Mouse (Mus musculus): ENCODE results near the gene Fgl2. TPM values are rescaled to one million over a fixed set of nuclear protein-coding genes. Genes with fewer than 3 reads are reported as not detected.

Gene Fgl2
- polyA plus RNA-seq, 1 experiment from 2014 or later: 40.2 TPM

DNA sequence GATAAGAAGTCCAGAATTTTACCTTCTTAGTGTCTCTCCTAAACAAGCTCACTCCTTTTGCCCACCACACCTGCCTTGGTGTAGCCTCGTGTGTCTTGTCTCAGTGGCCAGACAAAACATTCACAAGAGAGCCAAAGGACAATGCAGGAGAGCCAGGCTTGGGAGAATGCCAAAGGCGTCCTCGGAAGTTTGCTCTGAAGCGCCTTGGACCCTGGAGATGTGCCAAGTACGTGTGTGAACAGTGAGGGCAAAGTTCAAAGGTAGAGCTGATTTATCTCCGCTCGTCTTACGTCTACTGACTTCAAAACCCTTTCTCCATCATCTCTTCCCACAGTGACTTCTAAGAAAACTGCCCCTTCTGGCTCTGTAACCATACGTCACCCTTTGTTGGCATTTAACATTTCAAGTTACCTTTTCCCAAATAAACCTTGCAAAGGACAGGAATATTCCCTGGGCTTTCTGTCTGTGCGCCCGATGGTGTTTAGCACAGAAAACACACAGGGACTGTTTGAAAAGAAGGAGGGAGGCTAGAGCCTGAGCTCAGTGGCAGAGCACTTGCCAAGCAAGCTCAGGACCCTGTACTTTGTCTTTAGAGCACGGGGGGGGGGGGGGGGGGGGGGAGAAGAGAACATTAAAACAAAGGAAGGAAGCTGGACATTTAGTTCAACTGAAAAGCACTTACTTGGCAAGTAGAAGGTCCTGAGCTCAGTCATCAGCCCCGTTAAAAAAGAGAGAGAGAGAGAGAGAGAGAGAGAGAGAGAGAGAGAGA, 19.4 kb downstream of the Fgl2 start:
- H3K4me3 ChIP-seq (ENCODE audit: low read length): no peak overlapping the region
- peak overlapping the region; percentile 33; the same call in 1 of the 2 replicates for H3K27ac ChIP-seq (ENCODE audit: low read length)
- no peaks in the 10 kb centered on the region for H3K36me3 ChIP-seq (ENCODE audit: control insufficient read depth, insufficient read depth)
- H3K9ac ChIP-seq (ENCODE audit: low read length): peak overlapping the region; percentile 30; the same call in 1 of the 2 replicates
- H3K4me2 ChIP-seq (ENCODE audit: low read depth, low read length): peak overlapping the region; percentile 37; the same call in 1 of the 2 replicates
- peaks cover 23% of the 10 kb centered on the region for H3K4me1 ChIP-seq (ENCODE audit: control insufficient read depth, insufficient read depth, low read length)
- peak; percentile 34; the same call in 1 of the 2 replicates for ATAC-seq (replicated peaks; ENCODE audit: extremely low read depth, insufficient read depth, low FRiP score)
- H3K27me3 ChIP-seq (ENCODE audit: control insufficient read depth, insufficient read depth, low read length): no peaks in the 10 kb centered on the region
- WGBS: 29% methylated on average over 12 of the region's 13 CpGs
- no peaks in the 10 kb centered on the region for H3K9me3 ChIP-seq (replicated peaks; ENCODE audit: control insufficient read depth, low read length)

DNA sequence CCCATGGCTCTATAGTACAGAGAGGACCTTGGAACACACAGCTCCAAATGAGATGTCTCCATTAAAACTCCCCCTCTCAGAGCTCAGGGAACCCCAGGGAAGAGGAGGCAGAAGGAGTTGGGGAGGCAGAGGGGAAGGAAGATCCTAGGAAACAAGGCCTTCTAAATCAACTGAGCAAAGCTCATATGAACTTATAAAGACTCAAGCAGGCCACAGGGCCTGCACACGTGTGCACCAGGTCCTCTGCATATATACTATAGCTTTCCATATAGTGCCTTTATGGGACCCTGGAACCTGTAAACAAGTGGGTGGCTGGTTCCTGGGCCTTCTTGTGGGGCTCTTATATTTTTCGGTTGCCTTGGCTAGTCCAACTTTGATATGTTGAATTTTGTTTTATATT, 22.1 kb downstream of the Fgl2 start:
- WGBS: 82% methylated on average over 2 of the region's 2 CpGs
- H3K9me3 ChIP-seq (replicated peaks; ENCODE audit: control insufficient read depth, low read length): no peaks in the 10 kb centered on the region
- no peak overlapping the region for H3K9ac ChIP-seq (ENCODE audit: low read length)
- H3K4me3 ChIP-seq (ENCODE audit: low read length): no peak overlapping the region
- peaks cover 23% of the 10 kb centered on the region for H3K4me1 ChIP-seq (ENCODE audit: control insufficient read depth, insufficient read depth, low read length)
- no peak for ATAC-seq (replicated peaks; ENCODE audit: extremely low read depth, insufficient read depth, low FRiP score)
- H3K27me3 ChIP-seq (ENCODE audit: control insufficient read depth, insufficient read depth, low read length): no peaks in the 10 kb centered on the region
- peak overlapping the region; percentile 46; the same call in 1 of the 2 replicates for H3K27ac ChIP-seq (ENCODE audit: low read length)
- H3K4me2 ChIP-seq (ENCODE audit: low read depth, low read length): no peak overlapping the region
- no peaks in the 10 kb centered on the region for H3K36me3 ChIP-seq (ENCODE audit: control insufficient read depth, insufficient read depth)

DNA sequence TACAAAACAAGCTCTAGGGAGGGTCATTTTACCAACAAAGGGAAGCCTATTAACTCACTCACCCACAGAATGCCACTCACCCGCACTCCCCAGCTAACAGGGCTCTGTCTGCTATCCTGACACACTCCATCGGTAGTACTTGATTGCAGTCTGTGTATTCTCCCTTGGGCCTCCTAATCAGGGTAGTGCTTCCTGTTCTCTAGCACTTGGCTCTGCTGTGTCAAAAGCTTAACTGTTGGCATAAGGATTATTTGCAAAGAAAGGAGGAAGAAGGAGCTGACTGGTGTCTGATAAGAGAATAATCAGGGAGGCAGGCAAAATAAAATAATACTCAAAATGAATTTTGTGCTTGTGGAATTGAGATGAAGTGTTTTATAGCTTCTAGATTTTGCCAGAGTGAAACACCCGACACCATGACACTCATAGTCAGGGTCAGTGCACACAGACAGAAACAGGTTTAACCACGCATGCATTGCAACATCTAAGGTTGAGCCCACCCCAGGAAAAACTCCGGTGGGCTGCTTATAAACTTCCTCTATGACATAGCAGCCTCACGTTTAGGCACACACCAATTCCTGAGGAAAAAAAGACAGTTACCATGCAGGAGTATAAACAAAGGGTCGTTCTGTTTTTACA, 22.9 kb downstream of the Fgl2 start:
- H3K36me3 ChIP-seq (ENCODE audit: control insufficient read depth, insufficient read depth): no peaks in the 10 kb centered on the region
- ATAC-seq (replicated peaks; ENCODE audit: extremely low read depth, insufficient read depth, low FRiP score): peak; percentile 90
- H3K27me3 ChIP-seq (ENCODE audit: control insufficient read depth, insufficient read depth, low read length): no peaks in the 10 kb centered on the region
- H3K4me2 ChIP-seq (ENCODE audit: low read depth, low read length): no peak overlapping the region
- peaks cover 23% of the 10 kb centered on the region for H3K4me1 ChIP-seq (ENCODE audit: control insufficient read depth, insufficient read depth, low read length)
- no peak overlapping the region for H3K4me3 ChIP-seq (ENCODE audit: low read length)
- H3K9ac ChIP-seq (ENCODE audit: low read length): no peak overlapping the region
- H3K9me3 ChIP-seq (replicated peaks; ENCODE audit: control insufficient read depth, low read length): no peaks in the 10 kb centered on the region
- H3K27ac ChIP-seq (ENCODE audit: low read length): peak overlapping the region; percentile 58
- 30% methylated on average over 7 of the region's 7 CpGs for WGBS

DNA sequence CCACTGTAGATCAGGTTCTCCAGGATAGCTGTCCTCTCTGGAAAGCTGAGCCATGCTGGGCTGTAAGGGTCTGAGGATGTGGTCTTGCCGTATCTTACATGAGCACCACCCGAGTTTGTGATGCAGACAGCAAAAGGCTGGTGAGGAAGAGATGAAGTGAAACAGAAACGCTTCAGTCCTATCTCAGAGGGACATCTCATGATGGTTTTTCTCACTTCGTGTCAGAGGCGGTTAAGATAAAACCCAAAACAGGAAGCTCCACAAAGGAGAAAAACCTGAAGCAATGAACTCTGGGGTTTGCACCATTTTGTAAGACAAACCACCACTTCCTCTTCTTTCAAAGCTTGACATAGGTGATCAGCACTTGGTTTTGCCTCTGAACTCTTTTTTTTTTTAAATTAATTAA, 38.8 kb downstream of the Fgl2 start:
- Histone ChIP-seq H3K27ac (ENCODE audit: low read length) (no peak overlapping the region), H3K36me3 (ENCODE audit: control insufficient read depth, insufficient read depth) (no peaks in the 10 kb centered on the region), H3K4me3 (ENCODE audit: low read length) (no peak overlapping the region), H3K9ac (ENCODE audit: low read length) (no peak overlapping the region), H3K27me3 (ENCODE audit: control insufficient read depth, insufficient read depth, low read length) (no peaks in the 10 kb centered on the region), H3K9me3 (replicated peaks; ENCODE audit: control insufficient read depth, low read length) (no peaks in the 10 kb centered on the region), H3K4me1 (ENCODE audit: control insufficient read depth, insufficient read depth, low read length) (no peaks in the 10 kb centered on the region), H3K4me2 (ENCODE audit: low read depth, low read length) (no peak overlapping the region)
- peak; percentile 23; the same call in 1 of the 2 replicates for ATAC-seq (replicated peaks; ENCODE audit: extremely low read depth, insufficient read depth, low FRiP score)
- whole genome bisulfite sequencing: 57% methylated on average over 5 of the region's 5 CpGs

DNA sequence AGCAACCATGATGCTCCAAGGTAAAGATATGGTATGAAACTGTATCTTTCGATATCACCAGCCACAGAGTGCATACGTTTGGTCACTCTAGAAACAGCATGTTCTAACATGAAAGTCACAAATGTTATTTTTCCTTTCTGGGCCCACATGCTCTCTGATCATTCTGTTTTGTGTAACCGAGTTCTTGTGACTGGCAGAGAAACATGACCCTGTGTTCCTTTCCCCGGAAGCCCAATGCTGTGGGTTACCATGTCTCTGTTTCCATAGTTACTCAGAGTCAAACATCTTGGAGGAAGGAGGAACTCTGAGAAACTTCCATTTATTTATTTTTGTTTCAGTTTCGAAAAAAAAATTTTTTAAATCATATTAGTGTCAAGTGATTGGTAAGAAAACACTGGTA, 39.6 kb downstream of the Fgl2 start:
- Histone ChIP-seq H3K9me3 (replicated peaks; ENCODE audit: control insufficient read depth, low read length) (no peaks in the 10 kb centered on the region), H3K4me1 (ENCODE audit: control insufficient read depth, insufficient read depth, low read length) (no peaks in the 10 kb centered on the region), H3K36me3 (ENCODE audit: control insufficient read depth, insufficient read depth) (no peaks in the 10 kb centered on the region), H3K4me3 (ENCODE audit: low read length) (no peak overlapping the region), H3K27ac (ENCODE audit: low read length) (no peak overlapping the region), H3K27me3 (ENCODE audit: control insufficient read depth, insufficient read depth, low read length) (no peaks in the 10 kb centered on the region), H3K9ac (ENCODE audit: low read length) (no peak overlapping the region), H3K4me2 (ENCODE audit: low read depth, low read length) (no peak overlapping the region)
- 62% methylated on average over 5 of the region's 5 CpGs for WGBS
- no peak for ATAC-seq (replicated peaks; ENCODE audit: extremely low read depth, insufficient read depth, low FRiP score)

DNA sequence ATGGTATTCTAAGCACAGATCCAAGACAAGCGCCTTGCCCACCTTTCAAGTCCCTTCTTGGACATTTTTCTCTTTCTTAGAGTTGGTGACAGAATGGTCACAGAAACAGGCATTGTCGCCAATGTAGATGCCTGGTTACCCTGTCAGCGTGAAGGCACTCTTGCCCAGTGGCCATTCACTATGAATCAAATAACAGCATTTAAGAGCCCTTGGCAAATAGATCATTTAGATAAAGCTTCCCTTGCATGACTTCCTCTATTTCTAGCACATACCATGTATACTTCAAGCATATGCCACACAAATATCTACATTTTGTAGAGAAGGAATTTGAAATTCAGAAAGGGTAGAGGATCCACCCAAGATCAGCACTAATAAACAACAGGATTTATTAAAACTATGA, 40.9 kb downstream of the Fgl2 start:
- no peaks in the 10 kb centered on the region for H3K9me3 ChIP-seq (replicated peaks; ENCODE audit: control insufficient read depth, low read length)
- no peak overlapping the region for H3K27ac ChIP-seq (ENCODE audit: low read length)
- ATAC-seq (replicated peaks; ENCODE audit: extremely low read depth, insufficient read depth, low FRiP score): no peak
- H3K9ac ChIP-seq (ENCODE audit: low read length): no peak overlapping the region
- H3K4me3 ChIP-seq (ENCODE audit: low read length): no peak overlapping the region
- H3K4me2 ChIP-seq (ENCODE audit: low read depth, low read length): no peak overlapping the region
- 83% methylated on average over 3 of the region's 3 CpGs for WGBS
- no peaks in the 10 kb centered on the region for H3K4me1 ChIP-seq (ENCODE audit: control insufficient read depth, insufficient read depth, low read length)
- no peaks in the 10 kb centered on the region for H3K27me3 ChIP-seq (ENCODE audit: control insufficient read depth, insufficient read depth, low read length)
- H3K36me3 ChIP-seq (ENCODE audit: control insufficient read depth, insufficient read depth): no peaks in the 10 kb centered on the region

DNA sequence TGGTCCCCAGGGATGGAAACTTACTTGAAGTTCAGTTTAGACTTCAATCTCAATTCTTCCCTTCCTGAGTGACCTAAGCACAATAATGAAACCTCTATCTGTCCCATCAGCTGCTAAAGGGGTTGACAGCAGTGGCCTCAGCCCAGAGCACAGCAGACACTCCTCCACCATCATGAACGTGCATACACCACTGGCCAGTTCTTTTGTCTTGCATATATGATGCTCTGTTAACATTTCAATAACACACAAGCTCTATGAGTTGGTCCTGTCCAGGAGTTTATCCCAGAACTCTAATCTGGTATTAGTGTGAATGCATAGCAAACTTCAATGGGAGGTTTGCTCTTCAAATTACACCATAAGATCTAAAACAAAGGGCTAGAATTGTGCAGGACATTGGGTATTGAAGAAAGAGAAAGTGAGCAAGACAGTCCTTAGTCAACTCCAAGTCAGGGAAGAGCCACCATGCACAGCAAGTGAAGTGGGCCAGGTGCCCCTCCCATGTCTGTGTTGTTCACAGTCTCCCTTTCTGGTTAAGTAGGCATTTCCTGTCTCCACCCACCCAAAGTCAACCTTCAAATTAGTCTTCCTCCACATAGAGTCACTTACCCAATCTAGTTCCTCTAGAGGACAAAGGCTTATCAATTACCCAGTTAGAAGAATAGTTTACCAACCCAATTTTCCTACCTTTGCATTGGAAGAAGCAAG, 41.8 kb downstream of the Fgl2 start:
- Histone ChIP-seq H3K4me3 (ENCODE audit: low read length) (no peak overlapping the region), H3K4me2 (ENCODE audit: low read depth, low read length) (no peak overlapping the region), H3K9me3 (replicated peaks; ENCODE audit: control insufficient read depth, low read length) (no peaks in the 10 kb centered on the region), H3K9ac (ENCODE audit: low read length) (no peak overlapping the region), H3K27ac (ENCODE audit: low read length) (no peak overlapping the region), H3K4me1 (ENCODE audit: control insufficient read depth, insufficient read depth, low read length) (no peaks in the 10 kb centered on the region), H3K27me3 (ENCODE audit: control insufficient read depth, insufficient read depth, low read length) (no peaks in the 10 kb centered on the region), H3K36me3 (ENCODE audit: control insufficient read depth, insufficient read depth) (no peaks in the 10 kb centered on the region)
- ATAC-seq (replicated peaks; ENCODE audit: extremely low read depth, insufficient read depth, low FRiP score): no peak
- 67% methylated on average over 1 of the region's 1 CpGs for WGBS

DNA sequence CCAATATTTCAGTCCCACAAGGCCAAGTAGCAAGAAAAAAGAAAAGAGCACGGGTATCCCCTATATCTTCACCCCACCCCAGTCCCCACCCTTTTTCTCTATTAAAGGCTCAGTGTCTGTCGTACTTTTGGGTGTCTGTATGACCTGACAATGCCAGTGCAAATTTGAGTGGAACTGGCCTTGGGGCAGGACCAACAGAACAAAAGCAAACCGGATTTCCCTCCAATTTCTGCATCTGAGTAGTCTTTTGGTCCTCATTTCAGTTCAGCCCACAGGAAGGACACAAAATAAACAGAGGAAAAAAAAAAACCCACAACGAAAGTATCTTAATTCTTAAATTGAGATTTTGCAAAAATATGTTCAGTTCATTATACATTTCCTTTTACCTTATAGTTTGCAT, 46.2 kb downstream of the Fgl2 start:
- H3K27ac ChIP-seq (ENCODE audit: low read length): no peak overlapping the region
- no peak overlapping the region for H3K4me3 ChIP-seq (ENCODE audit: low read length)
- no peak overlapping the region for H3K9ac ChIP-seq (ENCODE audit: low read length)
- H3K9me3 ChIP-seq (replicated peaks; ENCODE audit: control insufficient read depth, low read length): no peaks in the 10 kb centered on the region
- WGBS: 69% methylated on average over 4 of the region's 4 CpGs
- no peak overlapping the region for H3K4me2 ChIP-seq (ENCODE audit: low read depth, low read length)
- H3K36me3 ChIP-seq (ENCODE audit: control insufficient read depth, insufficient read depth): no peaks in the 10 kb centered on the region
- no peak for ATAC-seq (replicated peaks; ENCODE audit: extremely low read depth, insufficient read depth, low FRiP score)
- peaks cover 2% of the 10 kb centered on the region; the same call in 1 of the 2 replicates for H3K27me3 ChIP-seq (ENCODE audit: control insufficient read depth, insufficient read depth, low read length)
- H3K4me1 ChIP-seq (ENCODE audit: control insufficient read depth, insufficient read depth, low read length): no peaks in the 10 kb centered on the region

DNA sequence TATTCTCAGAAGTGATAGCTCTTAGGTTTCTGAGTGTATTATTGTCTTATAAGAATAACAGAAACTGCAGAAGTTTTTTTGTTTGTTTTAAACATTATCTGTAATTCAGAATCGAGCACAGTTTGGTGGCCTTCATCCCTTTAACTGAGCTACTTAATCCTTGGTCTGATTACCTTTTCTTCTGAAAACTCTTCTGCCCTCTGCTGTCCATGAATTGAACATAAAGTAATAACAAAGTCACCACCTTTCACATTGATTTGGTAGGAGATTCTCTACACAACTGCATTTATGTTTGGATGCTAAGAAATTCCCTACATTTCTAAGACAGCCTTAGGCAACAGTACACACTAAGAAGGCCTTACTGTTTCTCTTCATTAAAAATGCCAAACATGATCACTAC, 48.2 kb downstream of the Fgl2 start:
- no peaks in the 10 kb centered on the region for H3K36me3 ChIP-seq (ENCODE audit: control insufficient read depth, insufficient read depth)
- peaks cover 3% of the 10 kb centered on the region for H3K4me1 ChIP-seq (ENCODE audit: control insufficient read depth, insufficient read depth, low read length)
- no peak for ATAC-seq (replicated peaks; ENCODE audit: extremely low read depth, insufficient read depth, low FRiP score)
- H3K9ac ChIP-seq (ENCODE audit: low read length): no peak overlapping the region
- no peaks in the 10 kb centered on the region for H3K9me3 ChIP-seq (replicated peaks; ENCODE audit: control insufficient read depth, low read length)
- WGBS: 8% methylated on average over 1 of the region's 1 CpGs
- H3K27ac ChIP-seq (ENCODE audit: low read length): no peak overlapping the region
- no peak overlapping the region for H3K4me2 ChIP-seq (ENCODE audit: low read depth, low read length)
- H3K27me3 ChIP-seq (ENCODE audit: control insufficient read depth, insufficient read depth, low read length): peaks cover 2% of the 10 kb centered on the region; the same call in 1 of the 2 replicates
- no peak overlapping the region for H3K4me3 ChIP-seq (ENCODE audit: low read length)
